Mouse (Mus musculus) stomach, embryonic 16.5 days (tissue): Measurements from ENCODE around the gene Apol10a. TPM values are rescaled to one million over a fixed set of nuclear protein-coding genes. Genes with fewer than 3 reads are reported as not detected.
"Not testable (repeated sequence)": the region's sequence is repeated elsewhere in the genome, so short reads cannot be mapped to it uniquely, and the experiment has no call there.

ENCODE experiments used
- ATAC-seq: fragments of 200-750 bp; cut with Nextera tagmentation; 2 replicates; pipeline ENCODE4 v1.8.0; 2017; ENCODE audit warnings: moderate number of reproducible peaks, moderate TSS enrichment; ENCODE audit not compliant: insufficient read depth, low FRiP score
- H3K27ac ChIP-seq: fragments of 300-500 bp; sonication (generic); 2 replicates; pipeline ENCODE4 v1.5.1; 2014; ENCODE audit warnings: low read length
- H3K27me3 ChIP-seq: fragments of 300-500 bp; sonication (generic); 2 replicates; pipeline ENCODE4 v1.6.1; 2014; ENCODE audit warnings: low read length, control low read depth, mixed read lengths; ENCODE audit not compliant: control insufficient read depth, insufficient read depth
- H3K36me3 ChIP-seq: fragments of 300-500 bp; sonication (generic); 2 replicates; pipeline ENCODE4 v1.6.1; 2014; ENCODE audit warnings: low read length; ENCODE audit not compliant: control insufficient read depth, insufficient read depth
- H3K4me1 ChIP-seq: fragments of 300-500 bp; sonication (generic); 2 replicates; pipeline ENCODE4 v1.6.1; 2014; ENCODE audit warnings: low read length, control low read depth, mixed read lengths; ENCODE audit not compliant: control insufficient read depth, insufficient read depth
- H3K4me2 ChIP-seq: fragments of 300-500 bp; sonication (generic); 2 replicates; pipeline ENCODE4 v1.6.1; 2014; ENCODE audit warnings: low read depth, low read length, mixed read lengths
- H3K4me3 ChIP-seq: fragments of 300-500 bp; sonication (generic); replicated peaks from 2 replicates; pipeline ENCODE4 v1.5.1; 2014; ENCODE audit warnings: mild to moderate bottlenecking, low read length
- H3K9ac ChIP-seq: fragments of 300-500 bp; sonication (generic); 2 replicates; pipeline ENCODE4 v1.6.1; 2014; ENCODE audit warnings: low read length
- H3K9me3 ChIP-seq: fragments of 300-500 bp; sonication (generic); replicated peaks from 2 replicates; pipeline ENCODE4 v1.6.1; 2016; ENCODE audit warnings: low read length, control low read depth; ENCODE audit not compliant: control insufficient read depth
- WGBS: fragments of 180-500 bp; shearing (Covaris S2); extraction: QIAGEN DNeasy Blood & Tissue Kit; methylation state at CpG from one replicate; pipeline ENCODE4 v1.1.7; 2014; 5-methylcytosine and 5-hydroxymethylcytosine counted together
- polyA plus RNA-seq: library from polyadenylated mRNA; unstranded; fragments of >200 nt; fragmentation: Nextera tagmentation; extraction: Ambion mirVana; gene quantifications from 2 replicates; pipeline ENCODE4 v1.2.1, GENCODE M21; 2015

Apol10a gene
- polyA plus RNA-seq, result not detected in 2 replicates

DNA sequence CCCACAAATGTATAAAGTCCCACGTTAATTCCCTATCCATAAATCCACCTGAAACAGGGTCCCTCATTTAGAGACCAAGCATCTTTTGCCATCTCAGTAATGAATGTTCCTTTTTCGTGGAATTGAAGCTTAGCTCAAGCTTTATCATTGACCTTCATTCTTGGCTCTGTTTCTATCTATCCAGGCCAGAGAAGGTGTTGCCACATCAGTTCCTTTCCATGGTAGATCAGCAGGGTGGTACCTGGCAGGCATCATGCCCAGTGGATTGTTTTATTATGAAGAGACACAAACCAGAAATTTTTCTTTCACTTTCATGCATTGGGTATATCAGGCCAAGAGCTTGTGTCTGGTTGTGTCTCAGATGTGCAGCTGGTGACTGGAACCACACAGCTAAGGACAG lies at the start of gene Apol10a:
TSS of gene Apol10a (plus strand) at position 355 of the 400 bp plus-strand sequence.
- H3K4me1 ChIP-seq, H3K27me3 ChIP-seq, H3K9ac ChIP-seq, H3K9me3 ChIP-seq, ATAC-seq, H3K27ac ChIP-seq, H3K4me2 ChIP-seq, H3K36me3 ChIP-seq, H3K4me3 ChIP-seq: not testable (repeated sequence)
- WGBS, result 84% methylated on average over 2 of the region's 2 CpGs

DNA sequence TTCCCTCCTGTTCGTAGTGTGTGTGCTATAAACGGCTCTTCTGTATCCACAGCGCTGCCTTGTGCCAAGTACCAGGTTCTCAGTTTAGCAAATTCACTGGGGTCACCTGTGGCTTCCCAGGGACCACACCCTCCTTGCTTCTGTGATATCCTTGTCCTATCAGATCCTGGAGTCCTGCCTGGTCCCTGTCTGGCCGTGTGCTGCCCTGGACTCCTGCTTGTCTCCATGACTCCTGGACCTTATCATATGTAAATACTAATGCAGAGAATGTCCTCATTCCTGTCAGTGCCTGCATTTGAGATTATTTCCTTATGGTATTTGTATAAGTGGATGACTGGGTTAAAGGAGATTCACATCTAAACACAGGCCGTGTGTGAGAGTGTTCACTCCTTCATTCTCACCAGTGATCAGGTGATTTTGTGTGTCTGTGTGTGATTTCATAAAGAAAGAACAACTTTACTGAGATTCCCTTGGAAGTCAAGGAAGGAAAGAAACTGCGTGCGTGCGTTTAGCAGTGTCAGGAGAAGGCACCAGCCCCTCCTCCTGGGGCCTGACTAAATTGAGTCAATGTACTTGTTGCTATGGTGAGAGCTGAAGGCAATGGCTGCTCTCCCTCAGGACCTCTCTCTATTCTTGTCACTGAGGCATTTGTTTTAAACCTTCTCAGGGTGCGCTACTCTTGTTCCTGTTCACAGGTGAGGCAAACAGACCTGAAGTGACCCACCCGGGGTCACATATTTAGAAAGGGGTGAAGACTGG lies 48.0 kb upstream of the Apol10a start:
- H3K36me3 ChIP-seq, H3K4me3 ChIP-seq, H3K4me1 ChIP-seq, H3K27ac ChIP-seq, H3K9ac ChIP-seq, H3K4me2 ChIP-seq, H3K27me3 ChIP-seq, H3K9me3 ChIP-seq: not testable (repeated sequence)
- ATAC-seq, result peak; percentile 68; the same call in 1 of the 2 replicates
- WGBS, result 48% methylated on average over 8 of the region's 10 CpGs

DNA sequence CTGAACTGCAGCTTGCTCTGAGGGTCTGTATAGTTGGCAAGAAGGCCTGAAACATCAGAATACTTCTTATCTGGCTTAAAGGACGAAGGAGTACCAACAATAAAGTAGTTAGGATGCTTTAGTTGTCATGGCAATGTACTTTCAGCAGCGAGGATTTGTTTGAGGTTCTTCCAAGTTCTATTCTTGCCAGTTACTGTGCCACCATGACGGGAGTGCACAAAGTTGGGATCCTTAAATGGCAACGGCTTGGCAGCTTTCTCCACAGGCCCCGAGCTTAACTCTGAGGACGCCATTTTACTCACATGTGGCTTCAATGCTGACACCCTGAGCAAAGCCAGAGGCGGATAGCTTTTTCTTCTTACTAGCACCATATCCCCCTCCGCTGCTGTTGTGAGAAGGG lies 32.1 kb upstream of the Apol10a start:
- H3K4me1 ChIP-seq, H3K9me3 ChIP-seq, H3K36me3 ChIP-seq, H3K27ac ChIP-seq, H3K4me3 ChIP-seq, H3K27me3 ChIP-seq, H3K9ac ChIP-seq, H3K4me2 ChIP-seq, ATAC-seq: not testable (repeated sequence)
- WGBS, result 78% methylated on average over 8 of the region's 8 CpGs

DNA sequence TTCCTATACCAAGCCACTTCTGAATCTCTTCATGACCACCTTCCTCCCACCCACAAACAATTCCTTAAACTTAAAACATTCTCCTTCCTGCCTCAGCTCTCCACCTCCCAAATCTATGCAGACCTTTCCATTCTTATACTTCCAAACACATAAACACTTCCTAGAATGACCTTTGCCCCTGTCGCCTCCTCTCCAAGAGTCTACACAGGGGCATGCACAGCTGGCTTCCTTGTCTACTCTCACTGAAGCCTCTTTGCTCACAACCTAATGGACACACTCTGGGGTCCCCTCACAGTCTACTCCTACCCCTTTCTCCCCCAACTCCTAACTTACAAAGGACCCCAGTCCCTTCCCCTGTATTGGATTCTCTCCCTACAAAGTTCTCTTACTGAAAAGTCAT lies 31.2 kb upstream of the Apol10a start:
- not testable (repeated sequence) for H3K9me3 ChIP-seq, H3K27ac ChIP-seq, H3K27me3 ChIP-seq, H3K4me2 ChIP-seq, H3K4me1 ChIP-seq, H3K9ac ChIP-seq, ATAC-seq, H3K4me3 ChIP-seq, H3K36me3 ChIP-seq
- 73% methylated on average over 1 of the region's 1 CpGs for WGBS

DNA sequence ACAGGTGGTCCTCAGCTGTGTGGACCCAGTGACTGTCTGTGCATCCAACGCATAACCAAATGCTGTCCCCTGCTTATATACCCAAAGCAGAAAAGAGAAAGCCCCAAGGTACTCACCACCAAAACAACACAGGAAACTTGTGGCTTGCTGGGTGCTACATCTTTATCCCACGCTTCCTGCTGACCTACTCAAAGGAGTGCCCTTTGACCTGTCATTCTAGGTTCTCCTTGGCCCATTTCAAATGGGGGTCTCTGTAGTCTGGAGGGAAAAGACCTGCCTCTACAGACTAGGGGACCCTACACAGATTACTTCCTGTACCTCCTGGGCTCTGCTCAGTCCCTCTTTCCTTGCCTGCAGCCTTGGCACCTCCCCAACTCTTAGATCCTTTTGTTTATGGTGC lies 29.5 kb upstream of the Apol10a start, which contains the start of gene Apol7b:
TSS of gene Apol7b (minus strand) at position 101 of the 400 bp plus-strand sequence.
- not testable (repeated sequence) for H3K9me3 ChIP-seq, H3K9ac ChIP-seq, ATAC-seq, H3K27ac ChIP-seq, H3K27me3 ChIP-seq, H3K4me3 ChIP-seq, H3K4me2 ChIP-seq, H3K4me1 ChIP-seq, H3K36me3 ChIP-seq
- WGBS, result 82% methylated on average over 2 of the region's 2 CpGs

DNA sequence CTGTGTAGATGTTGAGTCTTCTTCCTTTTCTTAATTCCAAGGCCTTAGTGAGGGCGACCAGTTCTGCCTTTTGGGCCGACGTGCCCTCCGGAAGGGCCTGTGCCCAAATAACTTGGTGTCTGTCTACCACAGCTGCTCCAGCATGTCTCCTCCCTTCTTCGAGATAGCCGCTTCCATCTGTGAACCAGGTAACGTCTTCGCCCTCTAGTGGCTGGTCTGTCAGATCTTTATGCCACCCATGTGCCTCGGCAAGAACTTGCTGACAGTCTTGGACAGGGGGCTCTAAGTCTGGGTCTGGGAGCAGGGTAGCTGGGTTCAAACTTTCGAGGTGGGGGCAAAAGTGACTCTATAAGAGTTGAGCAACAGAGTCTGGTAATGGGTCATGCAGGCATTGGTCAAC lies 26.9 kb upstream of the Apol10a start:
- H3K4me2 ChIP-seq, H3K9ac ChIP-seq, H3K4me1 ChIP-seq, ATAC-seq, H3K27me3 ChIP-seq, H3K36me3 ChIP-seq, H3K27ac ChIP-seq, H3K4me3 ChIP-seq, H3K9me3 ChIP-seq: not testable (repeated sequence)
- 58% methylated on average over 10 of the region's 10 CpGs for WGBS

DNA sequence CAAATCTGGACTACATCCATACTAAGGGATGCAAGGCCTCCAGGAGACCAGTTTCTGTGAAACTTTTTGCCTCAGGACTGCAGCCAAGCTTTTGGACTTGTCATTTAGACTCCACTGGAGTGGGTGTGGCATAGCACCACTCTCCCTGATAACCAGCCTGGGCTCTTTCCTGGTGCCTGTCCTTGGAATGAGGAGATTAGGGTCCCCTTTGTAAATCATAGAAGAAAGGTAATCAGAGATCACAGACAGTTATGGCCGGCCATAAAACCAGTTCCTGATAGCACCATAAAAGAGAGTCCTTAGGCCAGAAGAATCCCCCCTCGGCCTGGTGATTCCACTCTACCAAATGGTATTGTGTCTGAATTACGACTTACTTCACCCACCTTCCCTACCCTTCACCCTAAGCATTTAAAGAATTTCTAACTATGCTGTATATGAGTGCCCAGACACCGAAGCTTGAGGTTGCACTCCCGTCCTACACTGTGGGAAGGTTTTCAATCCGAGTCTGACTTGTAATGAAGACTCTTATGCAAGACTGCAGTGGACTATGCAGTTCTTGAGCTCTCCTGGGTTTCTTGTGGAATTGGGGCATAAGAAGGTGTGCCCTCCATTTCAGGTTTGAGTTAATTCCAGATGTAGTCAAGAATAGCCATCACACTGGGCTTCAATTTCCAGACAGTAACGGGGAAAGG lies 2.0 kb upstream of the Apol10a start:
- not testable (repeated sequence) for H3K9me3 ChIP-seq, H3K4me3 ChIP-seq, H3K27me3 ChIP-seq, H3K36me3 ChIP-seq, H3K27ac ChIP-seq, H3K4me2 ChIP-seq, H3K9ac ChIP-seq, H3K4me1 ChIP-seq, ATAC-seq
- 60% methylated on average over 7 of the region's 7 CpGs for WGBS

DNA sequence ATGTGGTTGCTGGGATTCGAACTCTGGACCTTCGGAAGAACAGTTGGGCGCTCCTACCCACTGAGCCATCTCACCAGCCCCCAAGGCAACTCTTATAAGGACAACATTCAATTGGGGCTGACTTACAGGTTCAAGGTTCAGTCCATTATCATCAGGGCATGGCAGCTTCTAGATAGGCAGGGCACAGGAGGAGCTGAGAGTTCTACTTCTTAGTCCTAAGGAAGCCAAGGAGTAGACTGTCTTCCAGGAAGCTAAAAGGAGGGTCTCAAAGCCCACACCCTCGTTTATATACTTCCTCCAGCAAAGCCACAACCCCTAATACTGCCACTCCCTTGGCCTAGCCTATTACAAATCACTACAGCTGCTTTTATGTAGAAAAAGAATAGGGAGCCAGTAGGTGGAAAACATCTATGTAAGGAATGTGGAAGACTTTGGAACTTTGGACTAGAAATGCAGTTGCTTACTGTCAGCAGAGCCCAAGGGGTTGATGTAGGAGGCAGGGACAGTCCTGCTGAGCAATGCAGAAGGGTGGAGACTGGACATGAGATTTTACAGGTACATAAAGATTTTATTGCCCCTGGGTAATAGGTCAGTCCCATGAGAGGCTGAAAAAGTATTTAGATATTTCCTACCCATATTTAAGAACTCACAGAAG lies 5.4 kb downstream of the Apol10a start:
- peak; percentile 50; the same call in 1 of the 2 replicates for ATAC-seq
- Histone ChIP-seq H3K27ac (no peak overlapping the region), H3K9me3 (no peaks in the 10 kb centered on the region), H3K36me3 (no peaks in the 10 kb centered on the region), H3K4me1 (no peaks in the 10 kb centered on the region), H3K4me3 (no peak overlapping the region), H3K27me3 (no peaks in the 10 kb centered on the region), H3K4me2 (no peak overlapping the region), H3K9ac (no peak overlapping the region)
- WGBS, result 60% methylated on average over 4 of the region's 4 CpGs

DNA sequence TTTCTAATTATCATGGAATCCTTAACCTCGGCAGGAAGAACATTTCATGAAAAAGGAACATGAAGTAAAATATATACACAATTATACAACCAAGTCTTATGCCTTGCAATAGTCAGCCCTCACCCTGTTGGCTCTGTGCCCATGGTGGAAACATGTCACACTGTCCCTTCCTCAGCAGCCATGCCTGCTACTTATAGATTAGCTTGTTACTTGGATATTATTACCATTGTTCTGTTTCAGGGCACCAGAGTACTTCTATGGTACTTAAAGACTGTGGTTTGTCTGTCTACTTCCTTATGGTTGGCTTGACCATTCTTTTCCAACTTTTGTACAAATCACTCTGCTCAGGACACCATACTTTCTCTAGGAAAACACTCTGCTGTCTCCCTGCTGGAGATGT lies 16.3 kb downstream of the Apol10a start:
- not testable (repeated sequence) for H3K36me3 ChIP-seq, ATAC-seq, H3K9me3 ChIP-seq, H3K9ac ChIP-seq, H3K4me2 ChIP-seq, H3K4me3 ChIP-seq, H3K27ac ChIP-seq, H3K4me1 ChIP-seq, H3K27me3 ChIP-seq
- WGBS, result no CpG with 5 or more reads among the region's 1 CpGs
